Mouse (Mus musculus) forebrain, embryonic 14.5 days (tissue): ENCODE measurements around the gene Kmt2c. TPM values are rescaled to one million over a fixed set of nuclear protein-coding genes. Genes with fewer than 3 reads are reported as not detected.
"Not testable (repeated sequence)": the region's sequence is repeated elsewhere in the genome, so short reads cannot be mapped to it uniquely, and the experiment has no call there.

Source experiments
- ATAC-seq: fragments of 200-750 bp; cut with Nextera tagmentation; 2 replicates; pipeline ENCODE4 v1.8.0; 2017; ENCODE audit warnings: mild to moderate bottlenecking, moderate library complexity
- DNase-seq: peaks from one replicate; pipeline ENCODE4 v3.0.0-alpha.2; 2015; ENCODE audit warnings: low spot score
- H3K27ac ChIP-seq: fragments of 300-500 bp; sonication (generic); 2 replicates; pipeline ENCODE4 v1.5.1; 2014; ENCODE audit warnings: low read depth, mild to moderate bottlenecking, control low read depth, low read length, moderate library complexity
- H3K27me3 ChIP-seq: fragments of 300-500 bp; sonication (generic); replicated peaks from 2 replicates; pipeline ENCODE4 v1.6.1; 2014; ENCODE audit warnings: low read length, control low read depth, mixed read lengths; ENCODE audit not compliant: control insufficient read depth, insufficient read depth
- H3K36me3 ChIP-seq: fragments of 300-500 bp; sonication (generic); 2 replicates; pipeline ENCODE4 v1.6.1; 2014; ENCODE audit warnings: low read length, control low read depth; ENCODE audit not compliant: control insufficient read depth, insufficient read depth
- H3K4me1 ChIP-seq: fragments of 300-500 bp; sonication (generic); 2 replicates; pipeline ENCODE4 v1.6.1; 2014; ENCODE audit warnings: antibody characterized with exemption, low read length, control low read depth; ENCODE audit not compliant: control insufficient read depth, insufficient read depth
- H3K4me2 ChIP-seq: fragments of 300-500 bp; sonication (generic); 2 replicates; pipeline ENCODE4 v1.6.1; 2014; ENCODE audit warnings: mild to moderate bottlenecking, control low read depth, low read length
- H3K4me3 ChIP-seq: fragments of 300-500 bp; sonication (generic); 2 replicates; pipeline ENCODE4 v1.5.1; 2014; ENCODE audit warnings: low read depth, low read length, control low read depth
- H3K9ac ChIP-seq: fragments of 300-500 bp; sonication (generic); 2 replicates; pipeline ENCODE4 v1.6.1; 2014; ENCODE audit warnings: mild to moderate bottlenecking, low read length, control low read depth, moderate library complexity
- H3K9me3 ChIP-seq: fragments of 300-500 bp; sonication (generic); replicated peaks from 2 replicates; pipeline ENCODE4 v1.6.1; 2016; ENCODE audit warnings: low read length, control low read depth, mixed read lengths; ENCODE audit not compliant: control insufficient read depth
- WGBS: fragments of 180-500 bp; shearing (Covaris S2); extraction: QIAGEN DNeasy Blood & Tissue Kit; methylation state at CpG from one replicate; pipeline ENCODE4 v1.1.7; 2014; 5-methylcytosine and 5-hydroxymethylcytosine counted together
- polyA plus RNA-seq: library from polyadenylated mRNA; unstranded; fragments of >200 nt; fragmentation: Nextera tagmentation; extraction: Ambion mirVana; gene quantifications from 2 replicates; pipeline ENCODE4 v1.2.1, GENCODE M21; 2014

Gene Kmt2c
- polyA plus RNA-seq, 1 experiment from 2014 or later: 22.6 TPM

DNA sequence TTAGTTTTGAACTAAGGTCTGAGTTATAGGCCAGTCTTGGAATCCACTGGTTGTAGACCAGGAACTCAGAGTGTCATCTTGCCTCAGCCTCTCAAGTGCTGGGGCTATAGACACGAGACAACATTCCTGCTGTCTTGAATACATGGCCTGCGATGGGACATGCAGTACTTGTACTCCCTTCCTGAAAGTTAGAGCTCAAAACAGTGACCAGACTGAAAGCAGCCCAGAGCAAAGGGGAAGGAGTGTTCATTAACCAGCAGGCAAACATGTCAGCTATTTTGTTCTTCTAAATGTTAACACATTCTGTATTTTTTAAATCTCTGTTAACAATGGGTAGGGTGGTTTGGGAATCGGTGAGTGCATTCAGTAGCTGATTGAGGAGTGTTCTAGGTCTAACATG, 251.5 kb downstream of the Kmt2c start:
- 83% methylated on average over 3 of the region's 3 CpGs for WGBS
- no peak overlapping the region for H3K4me3 ChIP-seq

DNA sequence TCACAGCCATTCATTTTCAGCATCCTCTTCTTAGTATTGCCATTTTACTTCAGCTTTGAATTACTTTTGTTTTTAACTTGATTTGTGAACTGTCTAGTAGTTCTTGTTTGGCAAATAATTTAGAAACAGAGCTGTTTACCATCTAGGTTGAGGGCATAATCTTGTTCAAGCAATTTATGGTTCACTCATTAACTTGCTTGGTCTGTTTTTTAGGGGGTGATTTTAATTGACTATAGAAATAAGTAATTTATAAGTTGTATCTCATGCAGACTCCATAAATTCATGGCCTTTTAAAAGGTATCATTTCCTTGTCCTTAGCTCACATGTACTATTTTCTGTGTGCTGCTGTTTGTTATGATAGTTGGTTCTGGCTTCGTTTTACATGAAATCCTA, 252.1 kb downstream of the Kmt2c start:
- Histone ChIP-seq H3K9ac (no peak overlapping the region), H3K4me3 (no peak overlapping the region), H3K27ac (no peak overlapping the region), H3K4me2 (no peak overlapping the region), H3K36me3 (peaks cover 31% of the 10 kb centered on the region), H3K4me1 (no peaks in the 10 kb centered on the region), H3K27me3 (no peaks in the 10 kb centered on the region), H3K9me3 (no peaks in the 10 kb centered on the region)
- ATAC-seq (no peak), DNase-seq (no peak)
- WGBS: 66% methylated on average over 1 of the region's 1 CpGs

More for the DNA sequence above, 251.5 kb downstream of the Kmt2c start:
- H3K27me3 ChIP-seq: no peaks in the 10 kb centered on the region
- H3K9me3 ChIP-seq: no peaks in the 10 kb centered on the region
- H3K4me1 ChIP-seq: no peaks in the 10 kb centered on the region
- H3K27ac ChIP-seq: no peak overlapping the region
- H3K9ac ChIP-seq: no peak overlapping the region
- no peak overlapping the region for H3K4me2 ChIP-seq
- no peak for DNase-seq
- peaks cover 35% of the 10 kb centered on the region for H3K36me3 ChIP-seq
- ATAC-seq: no peak

DNA sequence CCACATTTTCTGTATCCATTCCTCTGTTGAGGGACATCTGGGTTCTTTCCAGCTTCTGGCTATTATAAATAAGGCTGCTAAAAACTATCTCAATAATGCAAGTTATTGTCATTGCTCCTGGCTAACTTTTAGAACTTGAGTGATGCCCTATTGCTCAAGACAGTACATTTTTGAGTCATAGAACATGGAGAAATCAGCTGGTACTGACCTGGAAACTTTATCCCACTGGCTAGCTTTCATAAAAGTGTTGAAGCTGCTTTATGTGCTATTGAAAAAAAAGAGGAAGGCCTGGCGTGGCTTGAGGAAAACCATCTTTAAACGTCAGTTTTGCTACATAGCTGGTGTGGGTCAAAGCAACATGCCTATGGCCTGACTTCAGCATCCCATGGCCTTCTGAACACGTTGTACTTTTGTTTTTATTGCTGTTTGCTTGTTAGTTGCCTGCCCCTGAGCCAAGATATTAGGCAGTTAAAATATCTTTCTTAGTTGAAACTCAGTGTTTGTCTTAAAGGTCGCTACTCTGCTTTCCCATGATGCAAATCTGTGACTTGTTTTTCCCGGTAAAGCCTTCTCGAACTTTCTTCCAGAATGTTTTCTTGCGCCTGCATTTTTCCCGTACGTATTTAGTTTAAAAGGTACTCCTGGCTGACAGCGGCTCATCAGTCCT, 252.6 kb downstream of the Kmt2c start:
- no peak overlapping the region for H3K9ac ChIP-seq
- no peaks in the 10 kb centered on the region for H3K27me3 ChIP-seq
- ATAC-seq (no peak), DNase-seq (no peak)
- H3K36me3 ChIP-seq: peaks cover 26% of the 10 kb centered on the region
- H3K9me3 ChIP-seq: no peaks in the 10 kb centered on the region
- 91% methylated on average over 10 of the region's 10 CpGs for WGBS
- no peak overlapping the region for H3K4me3 ChIP-seq
- H3K27ac ChIP-seq: no peak overlapping the region
- no peak overlapping the region for H3K4me2 ChIP-seq
- no peaks in the 10 kb centered on the region for H3K4me1 ChIP-seq

DNA sequence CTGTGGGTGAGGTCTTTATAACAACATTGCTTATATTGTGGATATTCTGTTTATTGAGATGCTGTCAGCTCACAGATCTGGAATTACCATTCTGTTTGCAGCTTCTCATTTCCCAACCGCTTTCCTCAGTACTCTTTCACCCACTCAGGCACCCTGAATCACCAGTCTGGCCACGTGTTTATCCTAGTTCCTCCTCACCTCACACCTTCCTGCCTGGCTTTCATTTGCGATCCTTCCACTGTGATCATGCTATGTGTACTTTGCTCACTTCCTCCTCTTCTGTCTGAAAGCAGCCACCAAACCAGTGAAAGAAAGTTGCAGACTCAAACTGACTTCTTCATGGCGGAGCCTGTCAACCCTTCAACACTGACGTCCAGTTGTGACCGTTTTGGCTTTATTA, 255.5 kb downstream of the Kmt2c start:
- 91% methylated on average over 6 of the region's 6 CpGs for WGBS
- no peak for DNase-seq
- Histone ChIP-seq H3K4me1 (no peaks in the 10 kb centered on the region), H3K27ac (no peak overlapping the region), H3K4me2 (no peak overlapping the region), H3K9ac (no peak overlapping the region), H3K9me3 (no peaks in the 10 kb centered on the region), H3K36me3 (peaks cover 7% of the 10 kb centered on the region; the same call in 1 of the 2 replicates), H3K27me3 (no peaks in the 10 kb centered on the region), H3K4me3 (no peak overlapping the region)
- no peak for ATAC-seq

DNA sequence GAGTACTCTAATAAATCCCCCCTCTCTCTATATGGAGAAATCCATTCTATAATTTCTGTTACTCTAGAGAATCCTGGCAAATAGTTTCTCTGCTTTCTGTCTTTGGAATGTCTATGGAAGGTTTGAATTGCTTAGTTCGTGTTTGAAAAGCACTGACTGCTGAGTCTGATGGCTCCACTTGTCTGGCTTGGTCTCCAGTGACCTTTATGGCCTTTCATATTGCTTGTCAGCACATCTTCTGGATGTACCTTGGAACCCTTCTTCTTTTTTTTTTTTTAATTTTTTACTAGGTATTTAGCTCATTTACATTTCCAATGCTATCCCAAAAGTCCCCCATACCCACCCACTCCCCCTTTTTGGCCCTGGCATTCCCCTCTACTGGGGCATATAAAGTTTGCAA, 274.2 kb downstream of the Kmt2c start:
- H3K4me3 ChIP-seq, DNase-seq, H3K4me2 ChIP-seq, H3K4me1 ChIP-seq, H3K27me3 ChIP-seq, H3K36me3 ChIP-seq, H3K9ac ChIP-seq, H3K9me3 ChIP-seq, H3K27ac ChIP-seq, ATAC-seq: not testable (repeated sequence)
- 100% methylated on average over 1 of the region's 1 CpGs for WGBS

DNA sequence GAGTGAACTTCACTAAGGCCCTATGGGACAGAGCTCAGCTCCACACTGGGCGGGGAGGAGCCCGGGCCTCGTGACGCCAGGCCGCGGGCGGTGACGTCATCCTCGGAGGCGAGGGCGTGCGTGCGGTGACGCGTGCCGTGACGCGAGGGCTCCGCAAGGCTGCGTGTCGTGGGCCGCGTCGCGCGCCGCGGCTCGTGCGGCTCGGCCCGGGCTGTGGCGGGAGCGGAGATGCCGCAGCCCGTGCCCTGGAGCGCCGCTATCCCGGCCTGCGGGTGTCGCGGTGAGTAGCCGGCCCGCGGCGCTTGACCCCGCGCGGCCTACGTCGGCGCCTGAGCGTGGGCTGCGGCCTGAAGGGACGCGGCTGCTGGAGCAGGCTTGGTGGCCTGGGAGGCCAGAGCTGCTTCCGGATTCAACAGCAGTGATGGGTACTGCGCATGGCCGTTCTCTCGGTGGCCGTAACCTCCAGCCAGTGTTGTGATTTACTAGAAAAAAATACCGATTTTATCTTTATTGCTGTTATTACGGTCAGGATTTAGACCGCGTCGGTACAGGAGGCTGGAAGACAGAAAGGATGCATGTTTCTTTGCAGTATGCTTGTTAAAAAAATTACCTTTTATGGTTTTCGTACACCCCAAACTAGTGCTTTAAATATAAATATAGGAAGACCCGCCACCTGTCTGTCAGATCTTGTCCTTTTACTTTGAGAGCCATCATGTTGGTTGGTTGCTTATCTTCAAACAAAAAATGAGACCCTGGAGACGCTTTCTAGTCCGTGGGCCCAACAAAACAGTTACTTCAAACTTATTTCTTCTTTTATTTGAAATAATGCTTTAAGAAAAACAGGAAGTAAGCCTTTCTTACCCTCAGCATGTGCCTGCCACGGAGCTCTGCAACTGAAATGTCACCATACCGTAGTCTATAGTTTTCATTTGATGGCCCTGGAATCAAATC, 275.6 kb downstream of the Kmt2c start, which contains the start of gene E130116L18Rik:
Gene E130116L18Rik (minus strand): TSS at position 402 of the 951 bp plus-strand sequence.
- peak within 1 kb of the TSS; percentile 77 for H3K27ac ChIP-seq
- DNase-seq (peak; percentile 87), ATAC-seq (peak; percentile 96)
- H3K4me2 ChIP-seq: peak within 1 kb of the TSS; percentile 63
- no peaks in the 10 kb centered on the region for H3K27me3 ChIP-seq
- WGBS: 4% methylated on average over 72 of the region's 72 CpGs
- H3K4me1 ChIP-seq: peaks cover 5% of the 10 kb centered on the region
- peak within 1 kb of the TSS; percentile 81 for H3K9ac ChIP-seq
- H3K36me3 ChIP-seq: no peaks in the 10 kb centered on the region
- H3K9me3 ChIP-seq: no peaks in the 10 kb centered on the region
- H3K4me3 ChIP-seq: peak within 1 kb of the TSS; percentile 70

Other genes with a start within 250 kb of the Kmt2c start
- gene Cct8l1, start 17.3 kb upstream of the Kmt2c start, polyA plus RNA-seq: not detected in 2 replicates
- 4.2 and 4.5 TPM in 2 replicates for gene Xrcc2, start 207.0 kb upstream of the Kmt2c start, polyA plus RNA-seq